Mouse (Mus musculus) T-helper 17 cell (primary cell): Measurements from ENCODE around the gene Aff3.

ENCODE experiments used
- in situ Hi-C, 2 experiments: fragments of 300-600 bp; cut with MboI, MseI; formaldehyde crosslinking; loops; 1 replicate in 1 of 2; 2 replicates in 1 of 2; pipeline ENCODE4 v1.15.1; 2025; ENCODE audit warnings: high pct_unique_total_duplicates in 2 of 2

The Aff3 gene

DNA sequence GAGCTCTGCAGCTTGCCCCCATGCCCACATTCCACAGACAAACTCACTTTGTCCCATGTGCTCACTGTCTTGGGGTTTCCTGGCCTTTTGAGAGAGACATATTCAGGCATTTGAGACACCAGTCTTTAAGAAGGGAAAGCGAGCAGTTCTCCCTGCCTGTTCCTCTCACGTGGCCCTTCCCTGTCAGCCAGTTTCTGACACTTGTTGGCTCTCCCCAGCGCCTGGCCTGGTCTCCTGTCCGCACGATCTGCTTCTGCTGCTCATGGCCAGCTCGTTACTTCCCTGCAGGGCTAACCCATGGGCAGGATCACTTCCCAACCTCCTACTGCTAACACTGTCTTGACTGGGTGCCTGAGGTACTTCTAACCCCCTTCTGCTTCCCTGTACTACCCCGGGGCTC is 118.1 kb downstream of the Aff3 start:
- in situ Hi-C loops, result no loop called here

DNA sequence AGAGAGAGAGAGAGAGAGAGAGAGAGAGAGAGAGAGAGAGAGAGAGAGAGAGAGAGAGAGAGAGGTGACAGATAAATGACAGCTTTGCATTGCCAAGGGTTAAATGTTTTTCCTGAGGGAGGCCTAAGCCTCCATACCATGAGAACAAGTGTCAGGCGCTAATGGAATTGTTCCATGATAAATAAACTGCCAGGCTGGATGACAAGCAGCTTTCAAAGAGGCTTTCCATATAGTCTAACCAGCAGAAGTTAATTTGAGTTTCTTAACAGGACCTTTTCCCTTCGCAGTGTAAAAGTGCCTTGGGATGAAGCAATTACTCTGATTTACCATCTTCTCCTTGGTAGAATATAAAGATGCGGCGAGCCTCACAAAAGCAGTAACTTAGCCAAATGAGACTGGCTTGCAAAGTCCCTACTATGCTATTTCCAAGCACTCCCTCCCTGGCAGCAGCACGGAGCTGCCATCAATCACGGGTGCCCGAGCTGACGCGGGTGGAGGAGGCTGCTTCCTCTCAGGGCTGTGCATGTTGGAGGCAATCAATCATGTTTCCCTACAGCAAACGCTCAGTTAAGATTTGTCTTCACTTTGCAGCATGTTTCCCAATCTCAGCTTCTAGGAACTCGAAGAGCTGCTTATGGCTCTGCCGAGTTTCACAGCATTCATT is 119.3 kb downstream of the Aff3 start:
- in situ Hi-C loops, result no loop called here

DNA sequence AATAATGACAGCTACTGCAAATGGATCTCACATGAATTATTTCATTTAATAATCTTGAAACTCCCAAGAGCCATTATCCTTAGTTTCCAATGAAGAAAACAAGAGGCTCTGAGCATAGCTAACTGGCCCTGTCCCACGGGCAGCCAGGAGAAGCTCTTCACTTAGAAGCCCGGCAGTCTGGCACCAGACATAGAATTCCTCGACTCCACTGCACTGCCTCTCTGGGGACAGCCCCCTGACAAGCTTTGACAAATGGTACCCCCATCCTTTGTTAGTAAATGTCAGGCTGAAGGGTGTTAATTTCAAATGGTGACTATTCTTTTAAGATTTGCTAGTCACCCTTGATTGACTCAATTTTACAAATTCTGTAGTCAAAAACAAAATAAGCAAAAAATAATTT is 120.3 kb downstream of the Aff3 start:
- in situ Hi-C loops, result no loop called here

DNA sequence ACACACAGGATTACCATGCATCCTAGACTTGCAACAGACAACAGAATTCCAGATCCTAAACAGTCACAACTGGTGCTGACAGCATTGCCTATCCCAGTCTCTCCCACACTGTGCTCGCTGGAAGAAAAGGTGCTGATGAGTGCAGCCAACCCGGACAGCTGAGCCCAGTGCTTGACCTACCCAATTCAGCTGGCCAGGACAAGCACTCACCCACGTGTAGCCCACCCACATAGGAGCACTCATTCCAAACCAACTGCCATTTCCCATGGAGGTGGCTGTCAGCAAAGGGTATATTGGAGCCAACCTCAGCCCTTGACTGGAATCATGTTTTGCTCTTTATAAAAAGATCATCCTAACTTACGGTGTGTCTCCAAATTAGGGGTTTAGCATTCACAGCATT is 123.2 kb downstream of the Aff3 start:
- in situ Hi-C loops, result no loop called here

DNA sequence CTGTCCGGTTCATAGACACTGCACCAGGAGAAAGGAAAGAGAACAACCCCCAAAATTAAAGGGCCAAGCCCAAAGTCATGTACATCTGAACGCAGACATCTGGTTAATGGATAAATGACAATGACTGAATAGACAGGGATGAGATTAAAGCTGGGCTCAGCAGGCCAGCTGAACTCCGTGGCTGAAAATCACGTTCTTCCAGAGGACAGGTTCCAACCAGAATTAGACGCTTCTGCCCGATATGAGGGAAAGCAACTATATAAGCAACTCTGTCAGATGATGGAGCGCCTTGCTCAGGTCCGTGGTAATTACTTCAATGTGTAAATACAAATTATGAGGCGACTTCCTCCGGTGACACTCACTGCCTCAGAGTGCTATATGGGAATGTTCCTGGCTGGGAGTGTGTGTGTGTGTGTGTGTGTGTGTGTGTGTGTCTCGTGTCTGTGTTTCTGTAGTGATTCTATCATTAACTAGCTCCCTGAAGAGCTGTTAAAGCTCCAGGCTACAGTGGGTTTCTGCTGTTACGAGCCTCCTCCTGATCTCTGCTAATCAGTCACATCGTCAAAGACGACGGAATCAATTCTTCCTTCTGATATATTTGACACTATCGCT is 127.7 kb downstream of the Aff3 start:
- in situ Hi-C loops, result no loop called here

DNA sequence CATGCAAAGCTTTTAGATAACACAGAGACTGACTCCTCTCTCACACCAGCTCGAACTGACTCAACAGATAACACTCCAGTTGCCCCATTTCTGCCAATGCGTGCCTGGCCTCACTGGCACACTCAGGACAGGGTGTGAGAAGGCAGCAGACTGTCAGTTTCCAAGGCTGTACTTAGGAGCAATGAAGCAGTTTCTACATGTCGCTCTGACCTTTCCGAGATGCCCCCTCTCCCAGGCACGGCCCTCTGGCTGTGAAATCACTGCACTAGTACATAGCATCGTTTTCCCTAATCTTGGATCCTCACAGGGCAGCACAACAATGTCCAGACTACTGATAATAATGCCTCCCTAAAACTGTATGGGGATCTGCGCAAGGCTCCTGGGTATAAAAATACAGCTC is 132.2 kb downstream of the Aff3 start:
- in situ Hi-C loops, result no loop called here

DNA sequence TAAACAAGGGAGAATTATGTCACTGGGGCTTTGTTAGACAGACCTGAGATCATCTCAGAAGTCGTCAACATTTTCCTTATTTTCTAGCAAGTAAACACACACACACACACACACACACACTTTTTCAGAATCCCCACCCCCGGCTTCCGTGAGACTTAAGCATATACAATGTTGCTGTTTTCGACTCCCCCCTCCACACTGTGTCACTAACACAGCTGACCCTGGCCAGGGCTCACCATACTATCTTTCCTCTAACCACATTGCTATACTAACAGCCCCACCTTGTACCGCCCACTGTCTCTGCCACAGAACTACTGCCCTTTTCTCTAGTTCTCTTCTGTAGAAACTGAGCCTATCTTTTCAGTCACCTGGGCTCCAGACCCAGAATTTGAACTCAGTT is 136.1 kb downstream of the Aff3 start:
- in situ Hi-C loops, result no loop called here

DNA sequence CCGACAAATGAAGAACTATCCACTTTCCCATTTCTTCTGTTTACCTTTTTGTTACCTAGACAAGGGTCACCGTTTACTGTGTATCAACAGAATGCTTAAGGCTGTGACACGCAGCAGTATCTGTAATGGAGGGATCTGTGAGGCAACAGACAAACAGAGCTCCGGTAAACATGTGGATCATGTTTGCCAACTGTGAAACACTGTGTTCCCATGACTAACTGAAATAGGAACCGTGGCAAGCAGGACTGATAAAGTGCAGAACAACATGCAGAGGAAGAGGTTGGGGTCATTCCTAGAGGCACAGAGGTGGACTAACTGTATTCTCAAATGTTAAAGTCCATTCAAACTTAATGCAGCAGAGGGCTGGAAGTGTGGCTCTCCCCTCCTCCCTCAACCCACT is 138.2 kb downstream of the Aff3 start:
- in situ Hi-C loops, result no loop called here

DNA sequence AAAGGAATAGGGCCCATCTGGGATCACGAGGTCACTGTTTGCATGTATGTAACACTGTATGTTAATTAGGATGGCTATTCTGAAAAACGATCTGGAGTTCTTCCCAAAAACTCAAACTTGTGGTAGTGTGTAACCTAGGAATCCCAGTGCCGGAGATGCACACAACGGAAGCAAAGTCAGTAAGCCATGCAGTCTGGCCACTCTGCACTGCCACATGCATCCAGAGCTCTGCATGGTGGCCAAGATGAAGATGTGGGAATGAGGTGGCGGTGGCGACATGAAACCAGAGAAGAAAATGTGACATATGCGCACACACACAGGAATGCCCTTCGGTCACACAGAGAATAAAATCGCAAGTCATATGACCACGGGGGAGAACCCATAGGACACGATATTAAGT is 143.1 kb downstream of the Aff3 start:
- in situ Hi-C loops, result no loop called here

DNA sequence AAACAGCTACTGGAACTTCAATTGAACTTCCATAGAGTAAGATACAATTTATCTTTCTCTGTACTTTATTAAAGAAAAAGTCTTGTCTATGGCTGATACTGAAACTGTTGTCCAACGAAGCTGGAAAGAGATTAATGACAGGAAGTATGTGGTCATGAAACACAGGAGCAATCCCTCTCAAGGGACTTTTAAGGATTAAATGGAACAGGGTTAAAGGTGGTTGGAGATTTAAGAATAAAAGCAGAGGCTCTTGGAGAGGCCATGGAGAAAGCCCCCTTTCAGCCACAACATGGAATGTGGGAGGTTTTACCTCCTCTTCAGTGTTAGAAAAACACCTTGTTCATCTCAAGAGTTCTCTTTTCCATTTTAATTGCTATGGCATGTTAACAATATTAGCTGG is 148.5 kb downstream of the Aff3 start:
- in situ Hi-C loops, result no loop called here

DNA sequence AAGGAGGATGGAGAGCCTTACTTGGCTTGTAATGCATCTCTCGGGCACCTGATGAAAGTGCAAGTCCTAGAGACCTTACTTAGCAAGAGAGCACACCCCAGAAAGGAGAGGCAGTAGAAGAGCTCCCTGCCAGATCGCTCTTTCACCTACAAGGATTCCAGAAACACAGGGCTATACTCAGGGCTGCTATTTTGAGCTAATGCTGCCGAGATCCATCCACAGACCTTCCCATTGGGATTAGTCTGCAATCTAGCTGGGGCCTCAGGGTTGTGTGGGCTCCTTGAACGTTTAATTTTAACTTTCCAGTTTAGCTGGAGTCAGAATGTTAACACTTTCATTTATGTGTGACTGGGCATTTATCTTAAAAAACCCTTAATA is 150.1 kb downstream of the Aff3 start:
- in situ Hi-C loops, result no loop called here

DNA sequence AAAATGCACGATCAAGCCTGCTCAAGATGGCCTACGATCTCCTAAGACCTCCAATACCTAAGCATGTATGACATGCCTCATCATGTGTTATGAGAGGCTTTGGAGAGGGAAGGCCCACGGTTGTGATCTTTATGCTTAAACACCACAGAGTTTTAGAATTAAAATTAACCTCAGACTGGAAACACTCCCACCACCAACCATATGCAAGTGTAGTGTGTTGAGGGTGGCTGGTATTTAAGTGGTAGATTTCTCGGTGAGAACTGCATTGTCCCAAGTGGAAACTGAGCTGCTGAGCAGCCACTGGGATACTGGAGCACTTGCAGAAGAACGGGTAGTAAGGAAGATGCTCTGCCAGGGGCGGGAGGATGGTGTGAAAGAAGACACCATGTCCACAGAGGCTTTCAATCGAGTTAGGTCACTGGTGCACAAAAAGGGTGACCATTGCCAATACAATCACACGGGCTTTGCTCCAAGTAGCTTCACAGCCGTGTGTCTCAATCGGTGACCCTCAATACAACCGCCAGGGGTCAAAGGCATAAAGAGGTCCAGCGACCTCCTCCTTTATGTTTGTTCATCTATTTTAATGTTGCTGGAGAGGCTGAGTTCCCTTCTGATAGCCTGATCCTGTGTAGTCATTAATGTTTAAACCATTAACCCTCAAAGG is 150.7 kb downstream of the Aff3 start:
- in situ Hi-C loops, result no loop called here

DNA sequence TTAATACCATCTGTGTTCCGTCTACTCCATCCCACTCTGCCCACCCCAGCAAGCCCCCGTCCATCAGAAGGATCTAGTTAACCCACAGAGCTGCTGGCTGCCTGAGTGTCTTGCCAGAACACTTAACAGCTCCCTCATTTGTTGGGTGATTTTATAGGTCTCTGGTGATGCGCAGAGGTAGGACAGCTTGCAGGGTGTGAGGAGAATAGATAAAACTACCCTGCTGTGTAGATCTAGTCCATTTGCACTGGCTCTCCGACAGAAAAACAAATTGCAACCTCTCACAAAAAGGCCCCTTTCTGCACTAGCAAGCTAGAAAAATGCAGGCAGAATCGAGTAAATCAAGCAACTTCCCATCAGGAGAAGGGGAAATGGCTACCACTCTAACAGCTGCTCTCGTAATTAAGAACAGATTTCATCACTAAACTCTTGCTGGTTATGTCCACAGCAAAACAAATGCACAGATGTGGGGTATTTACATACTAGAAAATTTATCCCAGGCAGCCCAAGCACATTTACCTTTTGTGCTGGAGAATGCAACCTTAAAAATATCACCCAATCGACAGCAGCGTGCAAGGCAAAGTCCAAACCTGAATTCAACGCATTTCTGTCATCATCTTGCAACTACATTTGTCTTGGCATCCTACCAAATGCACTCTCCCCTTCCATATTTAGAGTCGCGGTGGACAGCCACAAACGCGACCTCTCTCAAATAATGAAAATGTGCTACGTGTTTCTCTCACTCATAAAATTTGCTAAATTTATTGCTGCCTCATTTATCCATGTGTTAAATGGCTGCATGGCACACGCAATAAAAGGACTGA is 152.3 kb downstream of the Aff3 start:
- in situ Hi-C loops, result no loop called here

DNA sequence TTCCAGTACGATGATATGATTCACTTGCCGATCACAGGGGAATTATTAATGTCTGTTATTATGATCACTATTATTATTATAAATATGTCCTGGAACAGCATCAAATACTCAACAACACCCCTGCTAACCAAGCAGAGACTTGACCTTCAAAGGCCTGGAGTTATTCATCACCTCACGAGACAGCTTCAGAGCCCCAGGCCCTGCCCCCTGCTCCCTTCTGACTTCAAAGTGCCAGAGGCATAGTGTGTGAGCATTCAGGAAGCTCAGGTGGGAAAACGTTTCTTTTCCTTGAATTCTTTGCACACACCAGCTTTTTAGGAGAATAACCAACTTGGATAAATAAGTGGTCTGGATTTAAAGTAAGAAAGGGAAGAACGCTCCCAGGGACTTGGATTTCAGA is 153.7 kb downstream of the Aff3 start:
- in situ Hi-C loops, result no loop called here

DNA sequence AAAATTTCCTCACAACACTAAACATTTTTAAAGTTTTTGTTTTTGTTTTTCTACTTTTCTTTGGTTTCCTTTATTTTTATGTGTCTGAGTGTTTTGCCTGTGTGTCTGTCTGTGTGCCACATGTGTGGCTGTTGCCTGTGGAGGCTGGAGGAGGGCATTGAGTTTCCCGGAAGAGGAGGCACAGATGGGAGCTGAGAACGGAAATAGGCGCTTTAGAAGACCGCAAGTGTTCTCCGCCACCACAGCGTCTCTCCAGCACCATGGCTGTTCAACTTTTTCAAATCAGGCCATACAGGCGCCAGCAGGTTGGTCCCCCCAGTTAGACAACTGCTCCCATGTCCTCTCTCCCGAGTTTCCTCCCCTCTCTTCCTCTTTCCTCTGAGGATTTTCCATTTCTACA is 155.5 kb downstream of the Aff3 start:
- in situ Hi-C loops, result no loop called here

DNA sequence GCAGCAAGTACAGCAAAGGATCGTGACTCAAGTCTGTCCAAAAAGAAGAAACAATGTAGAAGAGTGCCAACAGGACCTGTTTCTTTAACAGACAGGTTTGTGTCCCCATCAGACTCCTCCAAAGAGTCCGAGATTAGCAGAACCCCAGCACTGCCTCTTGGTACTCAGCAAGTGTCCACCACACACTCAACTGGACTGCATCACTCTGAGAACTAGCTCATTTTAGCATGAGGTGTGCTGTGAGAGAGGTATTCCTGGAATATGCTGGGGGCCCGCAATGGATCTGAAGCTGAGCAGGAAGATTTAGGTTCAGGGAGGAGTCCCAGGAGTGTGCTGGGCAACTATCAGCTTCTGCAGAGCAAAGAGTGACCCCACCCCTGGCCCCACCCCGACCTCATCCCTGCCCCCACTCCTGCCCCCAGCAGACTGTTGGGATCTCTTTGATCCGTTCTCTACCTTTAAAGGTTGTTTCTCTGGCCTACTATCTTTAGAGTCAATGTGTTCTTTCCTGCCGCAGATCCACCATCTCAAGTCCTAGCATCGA is 157.0 kb downstream of the Aff3 start:
- in situ Hi-C loops, result no loop called here

DNA sequence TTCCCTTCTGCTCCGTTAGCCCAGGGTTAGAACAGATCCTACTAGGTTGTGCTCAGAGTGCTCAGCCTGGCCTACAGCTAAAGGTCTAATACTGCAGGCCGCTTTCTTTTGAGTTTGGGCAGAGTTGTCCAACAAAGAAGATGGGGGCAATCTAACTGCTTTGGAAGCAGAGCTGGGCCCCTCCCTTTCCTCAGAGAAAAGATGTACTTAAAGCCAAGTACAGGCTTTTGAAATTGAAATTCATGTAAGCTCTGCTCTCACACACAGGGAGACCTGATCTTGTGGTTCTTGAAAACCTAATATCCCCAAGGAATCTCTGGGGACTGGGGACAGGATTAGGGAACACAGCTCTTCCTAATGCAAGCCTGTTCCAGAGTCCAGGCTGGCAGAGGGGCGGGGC is 158.4 kb downstream of the Aff3 start:
- in situ Hi-C loops, result no loop called here

DNA sequence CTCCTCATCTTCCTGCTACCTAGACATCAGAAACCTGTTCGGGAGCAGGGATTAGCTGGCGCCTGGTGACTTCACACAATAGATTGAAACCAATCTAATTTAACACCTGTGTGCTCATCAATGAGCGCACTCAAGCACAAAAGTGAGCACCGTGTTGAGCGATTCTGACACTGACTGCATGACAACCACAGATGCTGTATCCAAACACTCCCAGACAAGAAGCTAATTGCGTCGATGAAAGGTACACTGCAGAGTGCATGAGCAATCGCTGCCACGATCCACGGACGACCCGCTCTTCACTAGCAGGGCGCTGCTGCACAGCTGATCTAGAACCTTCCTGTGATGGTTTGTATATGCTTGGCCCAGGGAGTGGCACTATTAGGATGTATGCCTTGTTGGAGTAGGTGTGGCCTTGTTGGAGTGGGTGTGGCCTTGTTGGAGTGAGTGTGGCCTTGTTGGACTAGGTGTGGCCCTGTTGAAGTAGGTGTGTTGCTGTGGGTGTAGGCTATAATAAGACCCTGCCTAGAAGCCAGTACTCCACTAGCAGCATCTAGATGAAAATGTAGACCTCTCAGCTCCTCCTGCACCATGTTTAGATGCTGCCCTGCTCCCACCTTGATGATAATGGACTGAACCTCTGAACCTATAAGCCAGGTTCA is 161.2 kb downstream of the Aff3 start:
- in situ Hi-C loops, result no loop called here

DNA sequence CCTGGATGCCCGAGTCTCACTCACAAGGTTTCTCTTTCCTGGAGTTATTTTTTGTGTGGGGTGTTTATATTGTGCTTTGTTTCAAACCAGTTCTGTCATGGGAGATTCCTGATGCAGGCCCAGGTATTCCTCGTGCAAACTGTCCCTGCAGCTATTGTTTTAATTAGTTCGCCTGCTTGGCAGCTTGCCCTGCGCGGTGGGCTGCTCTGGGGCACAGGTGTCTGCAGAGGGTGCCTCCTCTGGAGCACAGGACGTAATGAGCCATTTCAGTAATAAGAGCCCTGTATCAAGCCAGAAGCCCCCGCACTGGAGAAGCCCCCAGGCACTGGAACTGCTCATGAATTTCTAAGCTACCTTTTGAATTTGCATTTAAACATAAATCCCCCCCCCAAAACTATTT is 162.0 kb downstream of the Aff3 start:
- in situ Hi-C loops, result no loop called here

DNA sequence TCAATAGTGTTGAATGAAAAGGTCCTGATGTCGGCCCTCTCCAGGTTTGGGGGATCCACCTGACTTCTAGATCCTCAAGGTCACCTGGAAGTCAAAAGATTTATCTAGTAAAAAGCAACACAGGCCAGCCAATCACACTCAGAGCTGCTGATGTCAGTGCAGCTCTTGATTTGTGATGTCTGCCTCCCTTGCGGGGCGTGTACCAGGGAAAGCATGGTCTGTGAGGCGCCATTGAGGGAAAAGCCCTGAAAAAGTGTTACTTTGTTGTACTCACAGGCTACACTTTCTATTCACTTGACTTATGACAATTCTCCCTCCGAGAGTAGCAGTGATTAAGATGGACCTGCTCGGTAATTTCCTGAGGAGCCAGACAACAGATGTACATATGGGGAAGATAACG is 163.5 kb downstream of the Aff3 start:
- in situ Hi-C loops, result no loop called here

DNA sequence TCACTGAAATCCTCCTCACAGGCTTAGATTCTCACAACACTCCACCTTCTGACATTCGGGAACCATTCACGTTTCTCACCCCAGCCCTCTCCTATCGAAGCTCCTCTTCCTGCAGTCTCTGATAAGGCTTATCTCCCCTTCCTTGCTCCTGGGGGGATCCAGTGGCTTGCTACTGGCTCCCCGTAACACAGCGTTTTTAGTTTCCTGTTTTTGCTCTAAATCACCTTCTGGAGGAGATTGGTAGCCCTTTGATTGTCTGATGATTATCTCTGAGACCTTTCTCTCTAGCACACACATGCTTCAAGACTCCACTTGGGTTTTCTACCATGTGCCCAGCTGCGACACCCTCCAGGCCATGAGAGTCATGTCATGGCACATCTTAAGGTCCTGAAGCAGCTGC is 165.3 kb downstream of the Aff3 start:
- in situ Hi-C loops, result no loop called here

DNA sequence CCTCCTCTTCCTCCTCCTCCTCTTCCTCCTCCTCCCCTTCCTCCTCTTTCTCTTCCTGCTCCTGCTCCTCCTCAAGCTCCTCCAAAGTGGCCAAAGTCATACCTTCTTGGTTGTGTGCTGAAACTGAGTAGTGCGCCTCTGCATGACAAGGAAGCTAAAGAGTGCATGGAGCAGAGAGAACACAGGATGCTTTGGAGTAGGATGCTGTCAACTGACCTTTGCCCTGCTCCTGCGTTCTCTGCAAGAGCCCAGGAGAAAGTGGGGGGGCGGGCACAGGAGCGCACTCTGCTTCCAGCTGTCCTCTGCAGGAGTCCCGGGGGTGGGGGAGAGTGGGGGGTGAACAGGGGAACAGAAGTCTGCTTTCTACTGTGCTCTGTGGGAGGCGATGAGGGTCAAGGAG is 167.2 kb downstream of the Aff3 start:
- in situ Hi-C loops, result no loop called here
